Mouse (Mus musculus) naive thymus-derived CD4-positive, alpha-beta T cell, adult 5 months (primary cell): ENCODE measurements around the gene Rab3ip. TPM values are rescaled to one million over a fixed set of nuclear protein-coding genes. Genes with fewer than 3 reads are reported as not detected.

ENCODE experiments used
- polyA plus RNA-seq: library from polyadenylated mRNA; unstranded; fragments of 100-300 nt; shearing (Covaris generic); gene quantifications from one replicate; pipeline ENCODE4 v1.2.1, GENCODE M21; 2017

Rab3ip gene
- 175 TPM for polyA plus RNA-seq

DNA sequence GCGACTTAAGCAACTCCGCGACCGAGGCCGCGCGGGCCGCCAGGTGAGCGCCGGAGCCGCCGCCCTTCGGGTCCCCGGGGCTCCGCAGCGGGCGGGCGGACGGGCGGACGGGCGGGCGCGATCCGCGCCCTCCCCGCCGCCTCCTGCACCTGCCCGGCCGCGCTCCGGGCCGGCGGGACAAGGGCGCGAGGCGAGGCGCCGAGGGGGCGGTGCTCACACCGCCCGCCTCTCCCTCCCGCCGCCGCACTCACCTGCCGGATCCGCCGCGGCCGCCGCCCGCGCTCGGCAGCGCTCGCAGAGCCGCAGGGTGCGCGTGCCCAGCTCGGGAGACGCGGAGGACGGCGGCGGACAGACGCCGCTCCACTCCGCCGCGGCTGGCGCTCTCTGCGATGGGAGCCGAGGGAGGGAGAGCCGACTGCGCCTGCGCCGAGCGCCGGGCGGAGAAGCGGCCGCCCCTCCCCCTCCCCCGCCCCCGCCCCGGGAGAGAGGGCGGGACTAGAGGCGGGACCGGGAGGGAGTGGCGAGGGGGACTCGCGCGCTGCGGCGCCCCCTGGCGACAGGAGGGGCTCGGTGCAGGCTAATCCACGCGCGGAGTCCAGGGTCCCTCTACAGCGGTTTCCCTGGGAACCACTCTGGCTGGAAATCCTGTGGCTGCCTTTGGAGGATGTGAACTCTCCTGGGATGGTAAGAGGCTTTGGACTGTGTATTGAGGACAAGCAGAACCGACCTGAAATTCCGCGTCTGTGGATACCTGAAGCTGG lies at the start of gene Rab3ip:
TSS of gene Rab3ip (minus strand) at position 761 of the 761 bp plus-strand sequence.

GRCm38 (mm10) chr10:116986264-116987082 lies 35.9 kb upstream of the Rab3ip start, which contains the start of gene Best3:
Best3 (plus strand) TSS chr10:116986314.

DNA sequence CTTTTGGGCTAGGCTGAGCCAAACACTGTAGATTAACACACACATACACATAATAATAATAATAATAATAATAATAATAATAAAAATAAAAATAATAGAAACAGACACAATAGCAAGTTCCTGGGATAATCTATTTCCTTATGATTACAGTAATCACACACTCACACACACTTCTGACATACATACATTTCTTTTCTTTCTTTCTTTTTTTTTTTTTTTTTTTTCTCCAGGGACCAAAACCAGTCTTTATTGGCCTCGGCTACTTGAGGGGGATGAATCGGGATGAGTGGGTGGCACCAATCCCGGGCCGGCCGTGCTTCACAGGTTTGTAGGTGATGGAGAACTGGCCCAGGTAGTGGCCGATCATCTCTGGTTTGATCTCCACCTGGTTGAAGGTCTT lies 21.9 kb upstream of the Rab3ip start, which contains the start of gene Gm10271:
TSS of gene Gm10271 (minus strand) at position 101 of the 400 bp plus-strand sequence.

GRCm38 (mm10) chr10:116896336-116897177 lies 54.0 kb downstream of the Rab3ip start, which contains the start of gene Myrfl:
Myrfl (minus strand) TSS chr10:116896919.

Other genes starting within 250 kb of the Rab3ip start
- gene Myrfl, start 53.9 kb downstream of the Rab3ip start, polyA plus RNA-seq, result 0.11 TPM
- gene Gm10271, start 21.8 kb upstream of the Rab3ip start, polyA plus RNA-seq, result not detected
- gene Best3, start 35.5 kb upstream of the Rab3ip start, polyA plus RNA-seq, result not detected
- gene Lrrc10, start 94.6 kb upstream of the Rab3ip start, polyA plus RNA-seq, result not detected
- 211 TPM for gene Cct2, start 113.0 kb upstream of the Rab3ip start, polyA plus RNA-seq
- gene Frs2, start 197.8 kb upstream of the Rab3ip start, polyA plus RNA-seq, result 21.8 TPM